Mouse (Mus musculus) liver, adult 2 months (tissue): ENCODE measurements around the gene Adgrv1.
"Not testable (repeated sequence)": the region's sequence is repeated elsewhere in the genome, so short reads cannot be mapped to it uniquely, and the experiment has no call there.

ENCODE experiments used
- CTCF ChIP-seq: fragments of 200-500 bp; IDR thresholded peaks from 2 replicates; pipeline ENCODE4 v1.5.1; 2011; ENCODE audit warnings: low read depth, low read length, control low read depth
- POLR2A ChIP-seq: fragments of 200-500 bp; IDR thresholded peaks from 2 replicates; pipeline ENCODE4 v1.6.1; 2011; ENCODE audit warnings: low read length, control low read depth; ENCODE audit not compliant: insufficient read depth; ENCODE audit errors: extremely low read depth

- TF ChIP-seq CTCF, POLR2A: not testable (repeated sequence)
These were observed 17.4 kb upstream of the Adgrv1 start for GRCm38 (mm10) chr13:81650382-81650781.
